In the genomic region with DNA sequence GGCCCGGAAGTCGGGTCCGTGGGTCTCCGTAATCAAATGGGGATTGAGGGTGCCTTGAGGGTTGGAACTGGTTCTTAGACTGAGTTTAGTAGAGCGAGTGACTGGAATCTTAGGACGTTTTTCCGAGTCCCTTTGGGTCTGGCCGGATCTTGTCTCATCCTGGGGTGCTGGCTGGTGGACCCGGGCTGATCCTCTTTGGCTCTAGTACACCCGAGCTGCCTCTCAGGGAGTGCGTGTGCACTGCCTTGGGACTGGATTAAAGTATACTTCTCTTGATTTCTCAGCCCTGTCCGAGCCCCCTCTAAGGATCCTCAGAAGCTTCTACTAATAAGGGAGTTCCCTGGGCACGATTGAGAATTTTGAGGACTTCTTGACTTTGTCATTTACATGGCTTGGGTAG, we compare ENCODE assay signal across 9 mouse cellular contexts. TPM values are rescaled to one million over a fixed set of nuclear protein-coding genes. Genes with fewer than 3 reads are reported as not detected.
A peak's percentile ranks its signal among the peaks of the same experiment; 100 is the strongest.
DNase-seq lines count a peak whose midpoint lies in the region; ATAC-seq and TF ChIP-seq lines count a peak whose summit lies in the region.
"Had no signal": no experiment of that assay in that cellular context is flagged by ENCODE, and none has a peak within 500 bp of the region (broad histone marks: within the 10 kb centered on the region; RNA-seq: fewer than 3 reads in every experiment).

No protein-coding gene starts in this region.

- H3K27me3 ChIP-seq in embryonic facial prominence, embryonic 12.5 days: 0 out of 2 replicates have a peak, but pooled peaks cover 2% of the 10 kb centered on the region
- H3K27me3 ChIP-seq in intestine, embryonic 16.5 days (replicated peaks; ENCODE audit: control insufficient read depth, insufficient read depth, low read length): no peaks in the 10 kb centered on the region
- H3K27me3 ChIP-seq in neural tube, embryonic 12.5 days (replicated peaks): no peaks in the 10 kb centered on the region

- TF ChIP-seq CTCF in layer of hippocampus, adult 2 months (conservative IDR thresholded peaks at IDR 0.05): no peak

- no peak for DNase-seq in layer of hippocampus, adult 2 months (ENCODE audit: low spot score in 2 of 2)
- DNase-seq in layer of hippocampus, postnatal 10 days (ENCODE audit: low spot score in 2 of 2): no peak
- DNase-seq in layer of hippocampus, postnatal 36 days: no peak
- DNase-seq in left cerebral cortex, postnatal 36 days (ENCODE audit: low spot score in 2 of 2): no peak
- DNase-seq in cerebellum, adult 9-10 months: no peak

- H3K4me1 ChIP-seq in embryonic facial prominence, embryonic 12.5 days: no peaks in the 10 kb centered on the region; the same call in 1 of the 2 replicates
- H3K4me1 ChIP-seq in intestine, embryonic 16.5 days (ENCODE audit: control insufficient read depth, insufficient read depth, low read length): no peaks in the 10 kb centered on the region
- no peaks in the 10 kb centered on the region for H3K4me1 ChIP-seq in neural tube, embryonic 12.5 days

- peak; percentile 58 for ATAC-seq in embryonic facial prominence, embryonic 12.5 days (ENCODE audit: insufficient number of reproducible peaks, insufficient read depth, low FRiP score, low TSS enrichment)
- ATAC-seq in intestine, embryonic 16.5 days: peak; percentile 36
- peak; percentile 49 for ATAC-seq in neural tube, embryonic 12.5 days (ENCODE audit: low FRiP score, low read depth)

- H3K9me3 ChIP-seq in embryonic facial prominence, embryonic 12.5 days: no peaks in the 10 kb centered on the region
- no peaks in the 10 kb centered on the region for H3K9me3 ChIP-seq in intestine, embryonic 16.5 days (ENCODE audit: control insufficient read depth, low read length)
- no peaks in the 10 kb centered on the region for H3K9me3 ChIP-seq in neural tube, embryonic 12.5 days

- peak overlapping the region; percentile 50 for H3K4me2 ChIP-seq in embryonic facial prominence, embryonic 12.5 days (replicated peaks)
- peak overlapping the region; percentile 46 for H3K4me2 ChIP-seq in intestine, embryonic 16.5 days (ENCODE audit: low read depth, low read length)
- H3K4me2 ChIP-seq in neural tube, embryonic 12.5 days (replicated peaks): peak overlapping the region; percentile 59

- H3K36me3 ChIP-seq in embryonic facial prominence, embryonic 12.5 days: no peaks in the 10 kb centered on the region
- no peaks in the 10 kb centered on the region for H3K36me3 ChIP-seq in intestine, embryonic 16.5 days (ENCODE audit: control insufficient read depth, insufficient read depth, low read length)
- H3K36me3 ChIP-seq in neural tube, embryonic 12.5 days: no peaks in the 10 kb centered on the region

- peak overlapping the region; percentile 73 for H3K27ac ChIP-seq in layer of hippocampus, adult 2 months
- peak overlapping the region; percentile 57; the same call in 1 of the 2 replicates for H3K27ac ChIP-seq in embryonic facial prominence, embryonic 12.5 days
- H3K27ac ChIP-seq in intestine, embryonic 16.5 days (ENCODE audit: low read length): peak overlapping the region; percentile 72
- H3K27ac ChIP-seq in neural tube, embryonic 12.5 days: no peak overlapping the region

- intact Hi-C loops in left cerebral cortex, postnatal 36 days (cut with DNase I): no loop called here

- peak overlapping the region; percentile 54 for H3K9ac ChIP-seq in embryonic facial prominence, embryonic 12.5 days
- peak overlapping the region; percentile 78 for H3K9ac ChIP-seq in intestine, embryonic 16.5 days (ENCODE audit: low read depth, low read length)
- peak overlapping the region; percentile 56 for H3K9ac ChIP-seq in neural tube, embryonic 12.5 days

- H3K4me3 ChIP-seq in layer of hippocampus, adult 2 months: peak overlapping the region; percentile 71
- H3K4me3 ChIP-seq in embryonic facial prominence, embryonic 12.5 days: peak overlapping the region; percentile 51
- peak overlapping the region; percentile 65 for H3K4me3 ChIP-seq in intestine, embryonic 16.5 days (ENCODE audit: low read length)
- H3K4me3 ChIP-seq in neural tube, embryonic 12.5 days: peak overlapping the region; percentile 49

- 25% methylated on average over 13 of the region's 13 CpGs for whole genome bisulfite sequencing in embryonic facial prominence, embryonic 12.5 days
- WGBS in intestine, embryonic 16.5 days: 17% methylated on average over 13 of the region's 13 CpGs
- 20% methylated on average over 13 of the region's 13 CpGs for WGBS in neural tube, embryonic 12.5 days

RNA-seq across cellular contexts. Expression of a gene that starts 0.4 kb away (rescaled TPM):
- 1 to 10 TPM; 7.0 to 9.4 TPM for total RNA-seq in layer of hippocampus, adult 2 months (2021)
- 1 to 10 TPM; 5.3 to 6.0 TPM for total RNA-seq in layer of hippocampus, postnatal 10 days (2021)
- polyA plus RNA-seq in embryonic facial prominence, embryonic 12.5 days (2016; fragmentation: Nextera tagmentation; extraction: Ambion mirVana): 16.0 and 16.5 TPM in 2 replicates
- polyA plus RNA-seq in intestine, embryonic 16.5 days (2015; fragmentation: Nextera tagmentation; extraction: Ambion mirVana): 20.0 and 21.1 TPM in 2 replicates
- polyA plus RNA-seq in neural tube, embryonic 12.5 days (2016; fragmentation: Nextera tagmentation; extraction: Ambion mirVana): 9.9 and 11.2 TPM in 2 replicates
- 10 to 100 TPM; 10.6 to 12.3 TPM for total RNA-seq in layer of hippocampus, postnatal 36 days (2021)
- 1 to 10 TPM; 5.8 to 7.2 TPM for total RNA-seq in left cerebral cortex, postnatal 36 days (2021)

RNA-seq across cellular contexts. Expression of a gene that starts 16.8 kb away (rescaled TPM):
- 1 to 10 TPM; 1.0 to 2.8 TPM for total RNA-seq in layer of hippocampus, adult 2 months (2021)
- total RNA-seq in layer of hippocampus, postnatal 10 days (2021): under 1 TPM; 0.30 to 0.47 TPM
- not detected in 2 replicates for polyA plus RNA-seq in embryonic facial prominence, embryonic 12.5 days (2016; fragmentation: Nextera tagmentation; extraction: Ambion mirVana)
- polyA plus RNA-seq in intestine, embryonic 16.5 days (2015; fragmentation: Nextera tagmentation; extraction: Ambion mirVana): 0.21 and 0.37 TPM in 2 replicates
- polyA plus RNA-seq in neural tube, embryonic 12.5 days (2016; fragmentation: Nextera tagmentation; extraction: Ambion mirVana): not detected in 2 replicates
- 1 to 10 TPM; 1.1 to 1.9 TPM for total RNA-seq in layer of hippocampus, postnatal 36 days (2021)
- 1 to 10 TPM; 4.9 to 8.0 TPM for total RNA-seq in left cerebral cortex, postnatal 36 days (2021)

RNA-seq across cellular contexts. Expression of a gene that starts 46.8 kb away (rescaled TPM):
- total RNA-seq in layer of hippocampus, adult 2 months (2021): 1 to 10 TPM; 2.7 to 2.9 TPM
- 1 to 10 TPM; 2.2 to 2.8 TPM for total RNA-seq in layer of hippocampus, postnatal 10 days (2021)
- 1.9 TPM in 2 replicates for polyA plus RNA-seq in embryonic facial prominence, embryonic 12.5 days (2016; fragmentation: Nextera tagmentation; extraction: Ambion mirVana)
- 2.0 and 3.2 TPM in 2 replicates for polyA plus RNA-seq in intestine, embryonic 16.5 days (2015; fragmentation: Nextera tagmentation; extraction: Ambion mirVana)
- polyA plus RNA-seq in neural tube, embryonic 12.5 days (2016; fragmentation: Nextera tagmentation; extraction: Ambion mirVana): 0.72 and 0.81 TPM in 2 replicates
- 1 to 10 TPM; 1.6 to 2.0 TPM for total RNA-seq in layer of hippocampus, postnatal 36 days (2021)
- total RNA-seq in left cerebral cortex, postnatal 36 days (2021): 1 to 10 TPM; 1.8 to 2.3 TPM
- total RNA-seq: neutrophil, adult 5-6 weeks had no signal
